Mouse (Mus musculus) testis, adult 2 months (tissue): ENCODE data around the gene Lemd1.

Source experiments
- CTCF ChIP-seq: fragments of 200-500 bp; IDR thresholded peaks from 2 replicates; pipeline ENCODE4 v1.5.1; 2012; ENCODE audit warnings: low read depth, mild to moderate bottlenecking, inconsistent platforms, low read length, moderate library complexity; ENCODE audit not compliant: control insufficient read depth, insufficient read depth, insufficient replicate concordance
- POLR2A ChIP-seq: fragments of 200-500 bp; IDR thresholded peaks from 2 replicates; pipeline ENCODE4 v1.6.1; 2012; ENCODE audit warnings: low read depth, mild to moderate bottlenecking, inconsistent platforms, low read length, moderate library complexity; ENCODE audit not compliant: control insufficient read depth

GRCm38 (mm10) chr1:132291706-132292105, 100.5 kb downstream of the Lemd1 start:
- TF ChIP-seq POLR2A (no peak), CTCF (no peak)
